Mouse (Mus musculus) kidney, adult 2 months (tissue): Measurements from ENCODE around the gene Wdr48. TPM values are rescaled to one million over a fixed set of nuclear protein-coding genes. Genes with fewer than 3 reads are reported as not detected.

Source experiments
- DNase-seq: peaks from one replicate; pipeline ENCODE4 v3.0.0; 2021
- H3K27ac ChIP-seq: fragments of 200-500 bp; 2 replicates; pipeline ENCODE4 v1.5.1; 2012; ENCODE audit warnings: low read depth, low read length, control low read depth, inconsistent platforms; ENCODE audit not compliant: insufficient read depth
- H3K27me3 ChIP-seq: fragments of 200-500 bp; replicated peaks from 2 replicates; pipeline ENCODE4 v1.6.1; 2012; ENCODE audit warnings: mild to moderate bottlenecking, moderate library complexity, low read length, inconsistent platforms; ENCODE audit not compliant: control insufficient read depth, insufficient read depth
- H3K36me3 ChIP-seq: fragments of 200-500 bp; 2 replicates; pipeline ENCODE4 v1.6.1; 2012; ENCODE audit warnings: mild to moderate bottlenecking, moderate library complexity, low read length, inconsistent platforms; ENCODE audit not compliant: control insufficient read depth, insufficient read depth
- H3K4me1 ChIP-seq: fragments of 200-500 bp; 2 replicates; pipeline ENCODE4 v1.6.1; 2011; ENCODE audit warnings: low read length; ENCODE audit not compliant: control insufficient read depth, insufficient read depth
- H3K4me3 ChIP-seq: fragments of 200-500 bp; 2 replicates; pipeline ENCODE4 v1.5.1; 2011; ENCODE audit warnings: mild to moderate bottlenecking, low read depth, low read length, control low read depth; ENCODE audit not compliant: insufficient read depth
- CTCF ChIP-seq: fragments of 200-500 bp; conservative IDR thresholded peaks from 2 replicates; pipeline ENCODE4 v1.5.1; 2011; ENCODE audit warnings: low read depth, mild to moderate bottlenecking, control low read depth, low read length, moderate library complexity, mixed read lengths; ENCODE audit not compliant: insufficient read depth, insufficient read length
- POLR2A ChIP-seq: fragments of 200-500 bp; IDR thresholded peaks from one replicate; pipeline ENCODE4 v1.6.1; 2011; ENCODE audit warnings: low read depth, low read length, control low read depth
- WGBS: fragments of 180-500 bp; shearing (Covaris S2); methylation state at CpG from one replicate; pipeline ENCODE4 v1.1.7; 2018; 5-methylcytosine and 5-hydroxymethylcytosine counted together
- polyA plus RNA-seq: library from polyadenylated mRNA; depleted of rRNA; stranded (reverse); fragments of >200 nt; gene quantifications from 2 replicates; pipeline ENCODE4 v1.2.3, GENCODE M21; 2012

Gene Wdr48
- polyA plus RNA-seq, 1 experiment, result 27.3 TPM

- Histone ChIP-seq H3K4me3 (no peak overlapping the region), H3K4me1 (0 out of 2 replicates have a peak, but pooled peaks cover 5% of the 10 kb centered on the region), H3K36me3 (no peaks in the 10 kb centered on the region), H3K27ac (no peak overlapping the region), H3K27me3 (no peaks in the 10 kb centered on the region)
- DNase-seq, result no peak
- TF ChIP-seq POLR2A (no peak), CTCF (no peak)
- 79% methylated on average over 5 of the region's 5 CpGs for WGBS
Observed at GRCm38 (mm10) chr9:119941407-119941806, 46.7 kb downstream of the Wdr48 start.

GRCm38 (mm10) chr9:119941861-119942260 lies 47.2 kb downstream of the Wdr48 start:
- WGBS, result 81% methylated on average over 14 of the region's 14 CpGs
- Histone ChIP-seq H3K27me3 (no peaks in the 10 kb centered on the region), H3K4me1 (0 out of 2 replicates have a peak, but pooled peaks cover 3% of the 10 kb centered on the region), H3K36me3 (no peaks in the 10 kb centered on the region), H3K4me3 (no peak overlapping the region), H3K27ac (no peak overlapping the region)
- TF ChIP-seq POLR2A (no peak), CTCF (no peak)
- DNase-seq, result no peak

GRCm38 (mm10) chr9:119943326-119943725 lies 48.6 kb downstream of the Wdr48 start:
- Histone ChIP-seq H3K4me1 (no peaks in the 10 kb centered on the region), H3K4me3 (no peak overlapping the region), H3K27me3 (no peaks in the 10 kb centered on the region), H3K36me3 (no peaks in the 10 kb centered on the region), H3K27ac (no peak overlapping the region)
- DNase-seq, result no peak
- no peak for TF ChIP-seq POLR2A
- no peak for TF ChIP-seq CTCF
- WGBS, result 89% methylated on average over 1 of the region's 1 CpGs

GRCm38 (mm10) chr9:119945173-119945900 lies 50.7 kb downstream of the Wdr48 start:
- H3K4me1 ChIP-seq, result no peaks in the 10 kb centered on the region
- 80% methylated on average over 12 of the region's 12 CpGs for WGBS
- no peak for DNase-seq
- no peak overlapping the region for H3K27ac ChIP-seq
- H3K4me3 ChIP-seq, result no peak overlapping the region
- TF ChIP-seq CTCF, result peak; percentile 40
- TF ChIP-seq POLR2A, result no peak
- H3K27me3 ChIP-seq, result no peaks in the 10 kb centered on the region
- no peaks in the 10 kb centered on the region for H3K36me3 ChIP-seq

GRCm38 (mm10) chr9:119948804-119949203 lies 54.1 kb downstream of the Wdr48 start:
- Histone ChIP-seq H3K4me3 (no peak overlapping the region), H3K36me3 (no peaks in the 10 kb centered on the region), H3K27ac (no peak overlapping the region), H3K27me3 (no peaks in the 10 kb centered on the region), H3K4me1 (no peaks in the 10 kb centered on the region)
- WGBS, result 45% methylated on average over 3 of the region's 3 CpGs
- no peak for DNase-seq
- no peak for TF ChIP-seq CTCF
- no peak for TF ChIP-seq POLR2A

DNA sequence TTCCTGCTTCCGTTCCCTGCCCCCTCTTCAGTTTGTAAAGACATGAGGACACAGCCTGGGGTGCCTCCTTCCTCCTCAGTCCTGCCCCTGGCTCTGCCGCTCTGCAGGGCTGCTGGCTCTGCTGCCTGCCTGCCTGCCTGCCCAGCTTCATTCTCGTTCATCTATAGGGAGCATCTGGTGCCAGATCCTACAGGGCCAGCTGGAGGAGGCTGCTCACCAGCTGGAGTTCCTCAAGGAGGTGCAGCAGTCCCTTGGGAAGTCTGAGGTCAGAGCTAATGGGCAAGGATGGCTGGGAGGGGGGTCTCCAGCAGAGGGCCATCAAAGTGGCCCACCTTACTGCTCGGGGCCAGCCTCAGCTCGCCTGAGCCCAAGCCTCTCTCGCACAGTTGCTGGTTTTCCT lies 55.8 kb downstream of the Wdr48 start:
- Histone ChIP-seq H3K27ac (no peak overlapping the region), H3K36me3 (no peaks in the 10 kb centered on the region), H3K4me3 (no peak overlapping the region), H3K4me1 (no peaks in the 10 kb centered on the region), H3K27me3 (no peaks in the 10 kb centered on the region)
- no peak for TF ChIP-seq CTCF
- TF ChIP-seq POLR2A, result no peak
- DNase-seq, result no peak
- WGBS, result 51% methylated on average over 6 of the region's 6 CpGs

DNA sequence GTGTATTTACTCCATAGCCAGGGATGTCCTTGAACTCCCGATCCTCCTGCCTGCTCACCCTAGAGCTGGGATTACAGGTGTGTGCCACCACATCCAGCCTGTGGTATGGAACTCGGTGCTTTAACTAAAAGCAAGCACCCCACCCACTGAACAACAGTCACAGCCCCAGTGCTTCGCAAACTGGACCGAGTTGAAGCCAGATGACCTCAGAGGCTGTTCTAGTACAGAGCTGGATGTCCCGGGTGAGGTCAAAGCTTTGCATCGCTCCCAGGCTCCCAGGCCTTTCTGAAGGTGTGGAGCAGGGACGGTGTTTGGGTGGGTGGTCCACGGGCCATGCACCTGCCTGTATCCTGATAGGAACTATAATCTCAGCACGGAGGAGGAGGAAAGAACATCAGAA lies 56.7 kb downstream of the Wdr48 start:
- Histone ChIP-seq H3K36me3 (no peaks in the 10 kb centered on the region), H3K27me3 (no peaks in the 10 kb centered on the region), H3K27ac (no peak overlapping the region), H3K4me3 (no peak overlapping the region), H3K4me1 (no peaks in the 10 kb centered on the region)
- TF ChIP-seq POLR2A, result no peak
- no peak for TF ChIP-seq CTCF
- DNase-seq, result no peak
- 84% methylated on average over 9 of the region's 9 CpGs for whole genome bisulfite sequencing
